Comparison of ENCODE assay signal across 27 mouse cellular contexts in genomic region chr1:36767321-36767720, GRCm38 (mm10). TPM values are rescaled to one million over a fixed set of nuclear protein-coding genes. Genes with fewer than 3 reads are reported as not detected.
DNase-seq lines count a peak whose midpoint lies in the region; TF ChIP-seq lines count a peak whose summit lies in the region.
"Had no signal": no experiment of that assay in that cellular context is flagged by ENCODE, and none has a peak within 500 bp of the region (broad histone marks: within the 10 kb centered on the region; RNA-seq: fewer than 3 reads in every experiment).

No protein-coding gene starts in this region.

- H3K4me1 ChIP-seq in spleen, adult 2 months (ENCODE audit: control insufficient read depth, insufficient read depth, insufficient read length), result peaks cover 26% of the 10 kb centered on the region

- H3K36me3 ChIP-seq in spleen, adult 2 months (ENCODE audit: control insufficient read depth, insufficient read depth, low read length), result no peaks in the 10 kb centered on the region
- H3K36me3 ChIP-seq: forebrain, embryonic 15.5 days; heart, embryonic 10.5 days; limb, embryonic 15.5 days had no signal

- peak overlapping the region; percentile 6; the same call in 1 of the 2 replicates for H3K27ac ChIP-seq in spleen, adult 2 months (ENCODE audit: insufficient read depth, low read length)
- H3K27ac ChIP-seq: forebrain, embryonic 15.5 days; hindbrain, embryonic 14.5 days; layer of hippocampus, adult 2 months had no signal

- WGBS in spleen, adult 2 months, result 25% methylated on average over 10 of the region's 10 CpGs

- no peak for TF ChIP-seq POLR2A in spleen, adult 2 months (IDR thresholded peaks at IDR 0.05; ENCODE audit: low read depth, low read length)

- TF ChIP-seq CTCF in spleen, adult 2 months (IDR thresholded peaks at IDR 0.05; ENCODE audit: extremely low read depth, insufficient read depth, insufficient read length, insufficient replicate concordance), result no peak

- no peak overlapping the region for H3K4me3 ChIP-seq in spleen, adult 2 months (ENCODE audit: extremely low read depth, insufficient read depth, insufficient read length)
- H3K4me3 ChIP-seq: forebrain, embryonic 15.5 days; heart, embryonic 10.5 days; layer of hippocampus, adult 2 months; limb, embryonic 15.5 days had no signal

- DNase-seq in spleen, adult 2 months (ENCODE audit: low read depth in 1 of 2, low spot score in 2 of 2), result no peak
- DNase-seq in spleen, postnatal 36 days (ENCODE audit: low spot score in 2 of 2), result no peak
- DNase-seq in ES-CJ7 (ENCODE audit: low read depth, low spot score), result peak; percentile 65
- peak; percentile 78 for DNase-seq in induced T-regulatory cell, adult 2 months (ENCODE audit: low read depth)
- peak; percentile 53 for DNase-seq in thymus, postnatal 25 days
- no peak for DNase-seq in heart, adult 8-10 months (ENCODE audit: low spot score)
- DNase-seq in embryo, embryonic 10 days (ENCODE audit: low spot score), result no peak
- DNase-seq: adrenal gland, postnatal 14 days; cerebellum, adult 11-12 months; cerebellum, postnatal 14 days; embryo, embryonic 11 days; gastrocnemius, postnatal 36 days; heart, postnatal 10 days; kidney, adult 2 months; kidney, postnatal 14 days; layer of hippocampus, postnatal 36 days had no signal

- H3K27me3 ChIP-seq in spleen, adult 2 months (ENCODE audit: control insufficient read depth, insufficient read depth, low read length), result no peaks in the 10 kb centered on the region
- H3K27me3 ChIP-seq: forebrain, embryonic 15.5 days had no signal

RNA-seq across cellular contexts. Expression of gene Zap70, which starts 5.7 kb away (rescaled TPM):
- 40.5 and 59.0 TPM in 2 replicates for polyA plus RNA-seq in spleen, adult 2 months (2012; rRNA removed)
- total RNA-seq in heart, adult 8-10 months (2022), result under 1 TPM in 2 of 4 experiments, not detected in 2; 0.20 to 0.78 TPM
- total RNA-seq: MEL had no signal
- polyA plus RNA-seq: C2C12 had no signal

RNA-seq across cellular contexts. Expression of gene Actr1b, which starts 53.1 kb away (rescaled TPM):
- polyA plus RNA-seq in spleen, adult 2 months (2012; rRNA removed), result 76.6 and 85.5 TPM in 2 replicates
- total RNA-seq in heart, adult 8-10 months (2022), result 10 to 100 TPM; 84.9 to 97.9 (median 92.4) TPM

RNA-seq across cellular contexts. Expression of gene 4933424G06Rik, which starts 57.4 kb away (rescaled TPM):
- not detected in 2 replicates for polyA plus RNA-seq in spleen, adult 2 months (2012; rRNA removed)
- total RNA-seq in heart, adult 8-10 months (2022), result not detected
- total RNA-seq: adrenal gland, postnatal 14 days; heart, postnatal 10 days; layer of hippocampus, postnatal 36 days; MEL; midbrain, postnatal 0 days had no signal
- polyA plus RNA-seq: embryonic facial prominence, embryonic 14.5 days; heart, embryonic 10.5 days; kidney, adult 2 months; liver, embryonic 16.5 days; neural tube, embryonic 11.5 days had no signal

Comparison
In these comparisons a context has a peak if more than half of its experiments do, and no peak if none do; other contexts are left out.
1. DNase-seq: peak in ES-CJ7 (single experiment), induced T-regulatory cell, adult 2 months (single experiment) and thymus, postnatal 25 days (single experiment); none in spleen, adult 2 months (0 of 2), spleen, postnatal 36 days (0 of 2), heart, adult 8-10 months (single experiment) and embryo, embryonic 10 days (single experiment).